Mouse (Mus musculus): ENCODE data around the gene Klhl9. TPM values are rescaled to one million over a fixed set of nuclear protein-coding genes. Genes with fewer than 3 reads are reported as not detected.

The Klhl9 gene
- polyA plus RNA-seq, 1 experiment from 2014 or later: 142 TPM

DNA sequence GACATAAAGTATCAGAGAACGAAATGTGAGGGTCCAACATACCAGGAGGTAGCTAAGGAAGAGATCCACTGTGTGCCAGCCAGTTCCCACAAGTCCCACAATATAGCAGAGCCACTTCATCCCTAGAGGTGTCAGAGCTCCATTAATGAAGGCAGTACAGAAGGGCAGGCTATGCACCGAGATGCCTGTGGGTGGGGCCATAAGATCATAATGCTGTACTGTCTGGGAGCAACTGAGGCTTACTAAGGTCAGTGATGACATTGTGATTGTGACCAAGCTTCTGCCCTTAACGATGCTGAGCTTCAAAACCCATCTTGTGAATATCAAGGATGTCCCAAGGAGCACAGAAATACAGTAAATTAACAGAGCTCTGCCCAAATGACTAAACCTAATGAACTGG is 21.9 kb upstream of the Klhl9 start:
- Histone ChIP-seq H3K4me2 (no peak overlapping the region), H3K9me3 (no peaks in the 10 kb centered on the region), H3K36me3 (replicated peaks) (no peaks in the 10 kb centered on the region), H3K4me3 (replicated peaks) (no peak overlapping the region), H3K27ac (no peak overlapping the region), H3K4me1 (no peaks in the 10 kb centered on the region; the same call in 1 of the 2 replicates), H3K27me3 (no peaks in the 10 kb centered on the region), H3K9ac (no peak overlapping the region)
- no peak for ATAC-seq (ENCODE audit: low FRiP score)
- WGBS: 72% methylated on average over 3 of the region's 3 CpGs

DNA sequence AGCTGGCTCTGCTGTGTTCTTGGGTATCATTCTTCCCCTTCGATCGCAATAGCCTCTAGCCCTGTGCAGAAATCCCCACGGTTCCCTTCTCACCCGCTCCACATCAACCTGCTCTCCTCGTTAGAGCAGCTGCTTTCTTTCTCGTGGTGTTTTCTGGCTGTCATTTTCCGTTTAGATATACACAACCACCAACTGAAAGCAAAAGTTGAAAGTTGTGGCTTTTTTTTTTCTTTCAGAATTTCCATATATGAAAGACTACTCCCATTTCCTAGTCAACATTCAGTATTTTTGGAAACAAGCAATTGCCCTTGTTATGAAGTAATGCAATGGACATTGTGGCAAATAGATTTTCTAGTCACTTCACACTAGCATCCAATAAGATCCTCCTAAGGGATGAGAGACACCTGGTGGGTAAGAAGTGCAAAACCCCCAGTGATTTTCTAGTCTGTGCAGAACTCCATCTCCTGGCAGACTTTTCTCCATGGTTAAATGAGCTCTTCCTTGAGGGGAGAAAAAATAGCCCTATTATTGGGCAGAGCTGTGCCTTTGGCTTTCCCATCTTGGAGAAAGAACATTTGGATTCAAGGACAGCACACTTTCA is 20.6 kb upstream of the Klhl9 start:
- H3K9ac ChIP-seq: no peak overlapping the region
- no peak overlapping the region for H3K4me2 ChIP-seq
- H3K27me3 ChIP-seq: no peaks in the 10 kb centered on the region
- no peak overlapping the region for H3K4me3 ChIP-seq (replicated peaks)
- H3K27ac ChIP-seq: no peak overlapping the region
- H3K9me3 ChIP-seq: no peaks in the 10 kb centered on the region
- H3K4me1 ChIP-seq: no peaks in the 10 kb centered on the region; the same call in 1 of the 2 replicates
- no peaks in the 10 kb centered on the region for H3K36me3 ChIP-seq (replicated peaks)
- WGBS: 76% methylated on average over 7 of the region's 7 CpGs
- ATAC-seq (ENCODE audit: low FRiP score): no peak

DNA sequence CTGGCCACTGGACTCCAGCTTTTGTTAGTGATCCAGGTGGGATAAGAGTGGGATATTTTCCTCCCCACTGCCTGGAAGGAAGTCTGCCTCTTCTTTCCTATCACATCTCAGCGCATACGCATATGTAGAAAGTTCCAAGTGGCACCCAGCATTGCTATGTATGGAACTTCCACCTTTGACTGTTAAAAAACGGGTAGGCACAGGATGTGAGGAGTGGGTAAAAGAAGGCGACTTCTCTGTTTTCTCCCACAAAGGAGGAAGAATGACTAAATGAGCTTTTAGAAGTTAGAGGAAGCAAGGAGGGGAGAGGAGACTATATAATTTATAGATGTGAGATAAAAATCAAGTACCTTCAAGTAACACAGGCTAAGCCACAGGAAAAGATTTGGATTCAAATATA is 19.2 kb upstream of the Klhl9 start:
- no peaks in the 10 kb centered on the region; the same call in 1 of the 2 replicates for H3K4me1 ChIP-seq
- H3K27ac ChIP-seq: no peak overlapping the region
- H3K9me3 ChIP-seq: no peaks in the 10 kb centered on the region
- H3K4me3 ChIP-seq (replicated peaks): no peak overlapping the region
- H3K4me2 ChIP-seq: no peak overlapping the region
- H3K9ac ChIP-seq: no peak overlapping the region
- no peaks in the 10 kb centered on the region for H3K36me3 ChIP-seq (replicated peaks)
- no peaks in the 10 kb centered on the region for H3K27me3 ChIP-seq
- WGBS: 92% methylated on average over 4 of the region's 4 CpGs
- ATAC-seq (ENCODE audit: low FRiP score): no peak

DNA sequence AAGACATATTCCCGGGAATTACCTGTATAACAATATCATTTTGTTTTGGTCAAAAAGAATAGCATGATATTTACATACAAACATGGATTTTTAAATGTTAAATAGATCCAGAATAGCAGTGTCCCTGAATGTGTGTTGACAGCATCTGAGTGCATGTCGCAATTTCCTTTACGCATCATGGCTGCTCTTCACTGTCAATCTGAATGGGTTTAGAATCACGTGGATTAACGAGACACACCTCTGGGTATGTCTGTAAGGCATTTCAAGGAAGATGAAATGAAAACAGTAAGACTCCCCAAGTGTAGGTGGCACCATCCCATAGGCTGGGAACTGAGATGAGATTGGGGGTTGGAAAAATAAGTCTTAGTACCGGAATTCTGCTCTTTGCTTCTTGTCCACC is 16.8 kb upstream of the Klhl9 start:
- H3K9me3 ChIP-seq: no peaks in the 10 kb centered on the region
- H3K4me3 ChIP-seq (replicated peaks): no peak overlapping the region
- H3K9ac ChIP-seq: no peak overlapping the region
- no peak for ATAC-seq (ENCODE audit: low FRiP score)
- no peaks in the 10 kb centered on the region for H3K4me1 ChIP-seq
- WGBS: 93% methylated on average over 6 of the region's 6 CpGs
- no peaks in the 10 kb centered on the region for H3K36me3 ChIP-seq (replicated peaks)
- H3K4me2 ChIP-seq: no peak overlapping the region
- H3K27ac ChIP-seq: no peak overlapping the region
- H3K27me3 ChIP-seq: no peaks in the 10 kb centered on the region

DNA sequence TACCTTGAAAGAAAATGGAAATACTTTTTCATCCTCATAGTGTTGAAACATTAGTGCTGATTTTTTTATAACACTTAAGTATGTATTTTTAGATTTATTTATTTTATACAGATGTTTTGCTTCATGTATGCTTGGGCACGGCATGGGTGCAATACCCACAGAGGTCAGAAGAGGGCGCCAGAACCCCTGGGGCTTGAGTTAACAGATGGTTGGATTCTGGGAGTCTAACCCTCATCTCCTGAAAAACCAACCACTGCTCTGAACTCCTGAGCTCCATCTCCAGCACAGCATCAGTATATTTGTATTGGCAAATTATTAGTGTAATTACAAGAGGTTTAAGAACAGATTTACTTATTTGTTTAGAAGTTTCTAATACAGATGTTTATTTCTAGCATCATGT is 16.2 kb upstream of the Klhl9 start:
- 0% methylated on average over 2 of the region's 2 CpGs for WGBS

DNA sequence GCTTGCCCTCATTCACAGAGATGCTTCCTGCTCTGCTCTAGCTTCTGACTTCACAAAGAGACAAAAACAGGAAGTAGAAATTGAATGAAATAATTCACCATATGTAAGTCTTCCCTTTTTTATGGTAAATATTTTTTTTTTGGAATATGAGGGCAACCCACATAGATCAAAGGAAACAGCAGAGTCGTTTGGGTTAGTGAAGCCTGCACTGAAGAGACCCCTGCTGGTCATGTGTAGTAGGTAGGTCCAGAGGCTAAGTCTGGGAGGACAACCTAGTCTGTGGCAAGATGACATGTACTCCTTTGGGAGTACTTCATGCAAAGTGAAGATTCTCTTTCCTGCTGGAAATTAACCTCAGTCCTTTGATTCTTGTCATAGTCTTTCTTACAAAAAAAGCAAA is 5.1 kb upstream of the Klhl9 start:
- no peak overlapping the region for H3K4me3 ChIP-seq (replicated peaks)
- no peak overlapping the region for H3K4me2 ChIP-seq
- no peak overlapping the region for H3K27ac ChIP-seq
- 0% methylated on average over 1 of the region's 1 CpGs for WGBS
- ATAC-seq (ENCODE audit: low FRiP score): no peak
- peaks cover 6% of the 10 kb centered on the region; the same call in 1 of the 2 replicates for H3K27me3 ChIP-seq
- no peak overlapping the region for H3K9ac ChIP-seq
- no peaks in the 10 kb centered on the region for H3K9me3 ChIP-seq
- no peaks in the 10 kb centered on the region for H3K4me1 ChIP-seq
- no peaks in the 10 kb centered on the region for H3K36me3 ChIP-seq (replicated peaks)

More for the DNA sequence above, 16.2 kb upstream of the Klhl9 start:
- Histone ChIP-seq H3K27me3 (no peaks in the 10 kb centered on the region), H3K9me3 (no peaks in the 10 kb centered on the region), H3K36me3 (replicated peaks) (no peaks in the 10 kb centered on the region), H3K9ac (no peak overlapping the region), H3K27ac (no peak overlapping the region), H3K4me2 (no peak overlapping the region), H3K4me1 (no peaks in the 10 kb centered on the region), H3K4me3 (replicated peaks) (no peak overlapping the region)
- 0 out of 2 replicates have a peak, but pooled peaks have one; percentile 17 for ATAC-seq (ENCODE audit: low FRiP score)

DNA sequence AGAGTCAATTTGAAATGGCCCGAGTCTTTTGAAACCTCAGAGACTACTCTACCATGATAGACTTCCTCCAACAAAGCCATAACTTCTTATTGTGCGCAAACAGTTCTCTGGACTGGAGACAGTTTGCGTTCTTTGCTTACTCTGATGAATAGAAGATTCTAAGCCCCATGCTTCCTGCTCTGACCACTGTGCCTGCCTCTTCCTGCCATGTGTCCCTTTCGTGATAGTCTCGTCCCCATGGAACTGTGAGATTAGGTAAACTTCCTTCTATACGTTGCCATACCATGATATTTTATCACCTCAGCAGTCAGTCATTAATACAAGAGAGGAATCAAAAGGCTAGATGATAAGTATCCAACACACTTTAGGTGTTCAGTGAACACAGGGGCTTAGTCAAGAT is 4.5 kb upstream of the Klhl9 start:
- Histone ChIP-seq H3K9me3 (no peaks in the 10 kb centered on the region), H3K4me3 (replicated peaks) (no peak overlapping the region), H3K27ac (no peak overlapping the region), H3K4me1 (no peaks in the 10 kb centered on the region), H3K36me3 (replicated peaks) (no peaks in the 10 kb centered on the region), H3K9ac (no peak overlapping the region), H3K4me2 (no peak overlapping the region), H3K27me3 (peaks cover 6% of the 10 kb centered on the region; the same call in 1 of the 2 replicates)
- WGBS: 91% methylated on average over 6 of the region's 6 CpGs
- no peak for ATAC-seq (ENCODE audit: low FRiP score)

DNA sequence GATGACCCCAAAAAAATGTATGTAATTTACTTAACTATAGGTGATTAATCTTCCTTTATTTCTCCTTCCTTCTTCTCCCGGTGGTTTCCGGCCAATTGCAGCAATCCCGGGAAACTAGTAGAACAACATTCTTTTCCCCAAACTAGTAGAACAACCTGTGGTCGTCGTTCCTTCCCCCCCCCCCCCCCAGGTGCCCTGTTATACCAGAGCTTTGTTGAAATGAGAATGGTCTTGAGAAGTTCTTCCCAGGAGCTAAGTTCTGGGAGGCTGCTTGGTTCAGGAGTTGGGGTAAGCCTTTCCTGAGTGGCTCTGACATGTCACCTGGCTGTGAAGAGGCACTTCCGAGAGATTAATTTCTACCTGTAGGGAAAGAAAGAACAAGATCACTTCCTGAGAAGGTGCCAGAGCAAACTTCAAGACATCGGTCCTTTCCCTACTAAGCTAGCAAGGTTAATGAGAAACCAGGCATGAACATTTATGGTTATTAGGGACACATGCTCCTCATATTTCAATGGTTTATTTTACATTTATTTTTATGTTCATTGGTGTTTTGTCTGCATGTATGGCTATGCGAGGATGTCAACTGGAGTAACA is 1.3 kb upstream of the Klhl9 start:
- H3K4me3 ChIP-seq (replicated peaks): no peak overlapping the region
- no peak overlapping the region for H3K27ac ChIP-seq
- peaks cover 26% of the 10 kb centered on the region for H3K4me1 ChIP-seq
- H3K9me3 ChIP-seq: no peaks in the 10 kb centered on the region
- no peak for ATAC-seq (ENCODE audit: low FRiP score)
- no peak overlapping the region for H3K4me2 ChIP-seq
- 71% methylated on average over 8 of the region's 8 CpGs for WGBS
- H3K36me3 ChIP-seq (replicated peaks): peaks cover 13% of the 10 kb centered on the region
- peaks cover 5% of the 10 kb centered on the region; the same call in 1 of the 2 replicates for H3K27me3 ChIP-seq
- H3K9ac ChIP-seq: no peak overlapping the region

DNA sequence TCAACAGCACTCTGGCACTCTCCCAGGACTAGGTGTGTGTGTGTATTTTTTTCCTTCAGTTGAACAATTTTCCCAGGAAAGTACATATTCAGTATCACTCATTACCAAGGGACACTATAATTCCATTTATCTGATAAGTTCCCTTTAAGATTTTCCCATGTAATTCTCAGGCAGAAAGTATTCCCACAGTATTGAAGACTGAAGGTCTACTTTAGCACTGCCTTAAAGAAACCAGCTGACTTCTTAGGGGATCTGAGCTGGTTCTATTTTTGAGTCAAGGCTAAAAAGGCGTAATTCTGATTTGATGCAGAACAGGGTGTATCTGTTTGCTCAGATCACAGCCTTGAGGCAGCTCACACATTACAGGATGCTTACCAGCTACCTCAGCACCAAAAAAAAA is 3.5 kb downstream of the Klhl9 start:
- Histone ChIP-seq H3K27ac (no peak overlapping the region), H3K4me3 (replicated peaks) (peak overlapping the region; percentile 23), H3K4me2 (peak overlapping the region; percentile 49), H3K4me1 (peaks cover 32% of the 10 kb centered on the region), H3K27me3 (no peaks in the 10 kb centered on the region), H3K9me3 (no peaks in the 10 kb centered on the region), H3K9ac (no peak overlapping the region), H3K36me3 (replicated peaks) (peaks cover 41% of the 10 kb centered on the region)
- no peak for ATAC-seq (ENCODE audit: low FRiP score)
- WGBS: 72% methylated on average over 1 of the region's 1 CpGs

DNA sequence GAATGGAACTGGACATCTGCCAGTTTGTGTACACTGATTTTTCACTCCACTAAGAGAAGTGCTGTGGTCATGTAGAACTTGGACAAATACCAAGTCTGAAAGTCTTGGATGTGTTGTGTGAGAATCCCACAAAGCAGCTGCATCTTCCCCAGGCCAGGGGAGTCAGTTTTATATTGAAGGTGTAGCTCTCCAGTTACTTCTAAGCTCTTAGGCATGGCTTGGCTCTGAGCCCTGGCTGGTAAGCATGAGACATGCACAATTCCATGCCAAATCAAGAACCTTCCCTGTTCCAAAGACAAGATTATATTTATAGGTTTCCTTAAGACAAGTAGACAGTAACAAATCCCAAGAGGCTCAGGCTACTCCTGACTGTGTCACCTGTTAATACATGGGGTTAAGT is 7.2 kb downstream of the Klhl9 start:
- no peak overlapping the region for H3K4me3 ChIP-seq (replicated peaks)
- H3K4me2 ChIP-seq: no peak overlapping the region
- peaks cover 37% of the 10 kb centered on the region for H3K36me3 ChIP-seq (replicated peaks)
- no peaks in the 10 kb centered on the region for H3K9me3 ChIP-seq
- no peak overlapping the region for H3K9ac ChIP-seq
- no peak overlapping the region for H3K27ac ChIP-seq
- no peak for ATAC-seq (ENCODE audit: low FRiP score)
- H3K27me3 ChIP-seq: no peaks in the 10 kb centered on the region
- H3K4me1 ChIP-seq: peaks cover 18% of the 10 kb centered on the region

DNA sequence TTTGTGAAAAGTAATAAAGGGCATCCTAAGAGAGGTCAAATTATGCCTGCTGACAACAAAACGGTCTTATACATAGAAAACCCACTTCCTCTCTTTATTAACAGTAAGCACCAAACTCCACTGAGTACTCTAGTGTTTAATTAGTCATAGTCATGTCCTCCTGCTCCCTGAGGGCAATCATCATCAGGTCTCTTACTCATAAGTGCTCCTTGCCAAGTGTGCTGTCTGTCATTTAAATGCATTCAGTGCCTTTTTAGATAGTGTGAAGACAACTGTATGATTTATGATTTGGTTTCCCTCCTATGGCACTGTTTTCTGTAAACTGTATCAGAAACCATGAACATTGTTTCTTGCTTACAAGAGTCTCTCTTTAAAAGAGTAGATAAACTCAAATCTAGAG is 8.0 kb downstream of the Klhl9 start:
- no peaks in the 10 kb centered on the region for H3K27me3 ChIP-seq

DNA sequence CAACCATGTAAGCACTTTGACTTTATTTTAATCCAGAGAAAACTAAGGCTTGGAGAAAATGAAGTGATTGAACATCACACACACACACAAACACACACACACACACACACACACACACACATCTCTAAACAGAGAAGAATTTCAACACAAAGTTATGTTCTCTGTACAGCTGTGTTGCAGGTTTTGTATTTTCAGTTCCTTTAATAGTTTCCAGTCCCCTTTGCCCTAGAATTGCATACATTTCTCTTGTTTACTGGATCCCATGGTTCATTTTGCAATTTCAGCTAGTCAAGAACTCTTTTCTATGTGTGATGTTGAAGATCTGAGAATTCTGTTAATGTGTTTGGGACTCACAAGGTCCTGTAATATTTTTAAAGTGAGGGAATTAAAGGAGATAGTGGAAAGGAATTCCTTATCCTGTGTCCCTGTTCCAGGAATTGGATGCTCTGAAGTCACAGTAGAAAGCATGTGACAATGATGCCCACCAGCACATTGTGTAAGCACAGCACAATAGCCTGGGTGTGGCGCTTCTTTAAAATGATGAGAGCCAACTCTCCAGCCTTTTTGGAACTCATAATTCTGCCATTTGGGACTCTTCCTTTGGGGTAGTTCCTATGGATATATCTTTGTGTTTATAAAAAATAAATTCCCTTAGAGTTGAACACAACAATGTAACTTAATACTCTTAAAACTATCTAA is 15.0 kb downstream of the Klhl9 start:
- ATAC-seq (ENCODE audit: low FRiP score): no peak
- H3K27ac ChIP-seq: no peak overlapping the region
- no peak overlapping the region for H3K4me3 ChIP-seq (replicated peaks)
- no peaks in the 10 kb centered on the region for H3K9me3 ChIP-seq
- H3K9ac ChIP-seq: no peak overlapping the region
- 87% methylated on average over 1 of the region's 1 CpGs for WGBS
- H3K4me1 ChIP-seq: no peaks in the 10 kb centered on the region
- H3K36me3 ChIP-seq (replicated peaks): 0 out of 2 replicates have a peak, but pooled peaks cover 3% of the 10 kb centered on the region
- no peaks in the 10 kb centered on the region for H3K27me3 ChIP-seq
- no peak overlapping the region for H3K4me2 ChIP-seq

More for the DNA sequence above, 8.0 kb downstream of the Klhl9 start:
- no peak overlapping the region for H3K27ac ChIP-seq
- H3K4me2 ChIP-seq: no peak overlapping the region
- no peak overlapping the region for H3K9ac ChIP-seq
- no peak overlapping the region for H3K4me3 ChIP-seq (replicated peaks)
- no peak for ATAC-seq (ENCODE audit: low FRiP score)
- 97% methylated on average over 1 of the region's 1 CpGs for WGBS
- H3K36me3 ChIP-seq (replicated peaks): peaks cover 39% of the 10 kb centered on the region
- H3K9me3 ChIP-seq: no peaks in the 10 kb centered on the region
- H3K4me1 ChIP-seq: peaks cover 13% of the 10 kb centered on the region

DNA sequence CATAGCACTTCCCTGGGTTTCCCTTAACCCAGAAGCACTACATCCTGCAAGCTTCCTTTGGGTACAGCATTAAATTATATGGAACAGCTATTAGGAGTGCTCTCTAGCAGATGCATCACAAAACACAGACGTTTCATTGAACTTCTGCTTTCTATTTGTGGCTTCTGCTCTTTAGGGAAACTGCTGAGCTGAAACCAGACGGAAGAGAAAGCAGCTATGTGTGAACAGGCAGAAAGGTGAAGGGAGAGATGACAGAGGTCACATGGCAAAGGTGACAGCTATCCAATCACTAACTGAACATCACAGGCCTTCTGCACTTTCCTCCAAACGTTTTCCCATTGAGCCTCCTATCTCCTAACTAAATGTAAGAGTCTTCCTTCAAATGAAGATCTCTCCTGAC is 16.3 kb downstream of the Klhl9 start:
- no peaks in the 10 kb centered on the region for H3K27me3 ChIP-seq
- no peaks in the 10 kb centered on the region for H3K9me3 ChIP-seq
- H3K4me2 ChIP-seq: no peak overlapping the region
- H3K36me3 ChIP-seq (replicated peaks): 0 out of 2 replicates have a peak, but pooled peaks cover 3% of the 10 kb centered on the region
- no peak overlapping the region for H3K4me3 ChIP-seq (replicated peaks)
- 57% methylated on average over 3 of the region's 3 CpGs for WGBS
- H3K27ac ChIP-seq: no peak overlapping the region
- no peak overlapping the region for H3K9ac ChIP-seq
- no peaks in the 10 kb centered on the region for H3K4me1 ChIP-seq
- ATAC-seq (ENCODE audit: low FRiP score): no peak

Data from forebrain, embryonic 12.5 days (tissue).